Mouse (Mus musculus): ENCODE data around the gene BC030499. TPM values are rescaled to one million over a fixed set of nuclear protein-coding genes. Genes with fewer than 3 reads are reported as not detected.

BC030499 gene
- total and polyA plus RNA-seq, 3 experiments, result 0.73 to 1.1 TPM; not detected in 1

DNA sequence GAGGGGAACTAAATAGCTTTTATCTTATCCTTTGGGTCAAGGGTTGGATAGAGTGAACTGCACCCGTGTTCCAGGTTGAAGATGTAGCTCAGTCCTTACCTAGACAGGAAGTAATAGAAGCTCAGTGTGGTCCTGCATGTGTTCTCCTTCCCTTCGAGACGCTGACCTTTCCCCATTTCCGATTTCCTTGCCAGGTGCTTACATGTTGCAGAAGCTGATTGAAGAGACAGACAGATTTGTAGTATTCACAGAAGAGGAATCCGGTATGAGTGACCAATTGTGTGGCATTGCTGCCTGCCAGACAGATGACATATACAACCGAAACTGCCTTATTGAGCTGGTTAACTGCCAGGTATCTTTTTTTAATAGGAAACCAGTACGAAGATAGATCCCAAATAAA lies 11.8 kb upstream of the BC030499 start:
- no peak for DNase-seq (ENCODE audit: low read depth, low spot score)
- Histone ChIP-seq H3K27ac (ENCODE audit: control insufficient read depth, low read depth, low read length) (no peak overlapping the region), H3K27me3 (ENCODE audit: control insufficient read depth in 1 of 2, insufficient read depth in 2 of 2, low read length in 2 of 2) (no peaks in the 10 kb centered on the region), H3K4me3 (ENCODE audit: control insufficient read depth in 1 of 2, insufficient read depth in 1 of 2, low read depth in 2 of 2, low read length in 2 of 2) (no peak overlapping the region), H3K79me2 (ENCODE audit: control insufficient read depth, insufficient read depth, low read length, poor library complexity) (no peaks in the 10 kb centered on the region), H3K9ac (ENCODE audit: control insufficient read depth, low read depth, low read length, poor library complexity, severe bottlenecking) (no peak overlapping the region), H3K9me3 (replicated peaks; ENCODE audit: insufficient read depth, low read length) (no peaks in the 10 kb centered on the region), H3K4me1 (ENCODE audit: control insufficient read depth in 1 of 2, insufficient read depth in 2 of 2, low read length in 2 of 2) (0 out of 4 replicates have a peak, but pooled peaks cover 0 to 2% of the 10 kb centered on the region in 2 experiments), H3K36me3 (ENCODE audit: control insufficient read depth in 1 of 2, insufficient read depth in 2 of 2, low read length in 2 of 2) (peaks cover 0 to 43% of the 10 kb centered on the region in 2 experiments; a peak in 2 of 4 replicates)
- TF ChIP-seq JUND (IDR thresholded peaks at IDR 0.05; ENCODE audit: low read depth, low read length), result no peak
- TF ChIP-seq POLR2AphosphoS5 (IDR thresholded peaks at IDR 0.05; ENCODE audit: borderline replicate concordance, low read depth, low read length), result no peak
- no peak for TF ChIP-seq CHD2 (IDR thresholded peaks at IDR 0.05; ENCODE audit: low read length)
- TF ChIP-seq USF1 (IDR thresholded peaks at IDR 0.05; ENCODE audit: low read depth, low read length), result no peak
- TF ChIP-seq RAD21 (IDR thresholded peaks at IDR 0.05; ENCODE audit: low read depth, low read length), result no peak
- TF ChIP-seq TCF12 (IDR thresholded peaks at IDR 0.05; ENCODE audit: low read depth, low read length), result no peak
- TF ChIP-seq KAT2A (conservative IDR thresholded peaks at IDR 0.05; ENCODE audit: low read depth, low read length), result no peak
- TF ChIP-seq HCFC1 (IDR thresholded peaks at IDR 0.05; ENCODE audit: low read depth, low read length), result no peak
- no peak for TF ChIP-seq MAX (IDR thresholded peaks at IDR 0.05; ENCODE audit: low read length)

DNA sequence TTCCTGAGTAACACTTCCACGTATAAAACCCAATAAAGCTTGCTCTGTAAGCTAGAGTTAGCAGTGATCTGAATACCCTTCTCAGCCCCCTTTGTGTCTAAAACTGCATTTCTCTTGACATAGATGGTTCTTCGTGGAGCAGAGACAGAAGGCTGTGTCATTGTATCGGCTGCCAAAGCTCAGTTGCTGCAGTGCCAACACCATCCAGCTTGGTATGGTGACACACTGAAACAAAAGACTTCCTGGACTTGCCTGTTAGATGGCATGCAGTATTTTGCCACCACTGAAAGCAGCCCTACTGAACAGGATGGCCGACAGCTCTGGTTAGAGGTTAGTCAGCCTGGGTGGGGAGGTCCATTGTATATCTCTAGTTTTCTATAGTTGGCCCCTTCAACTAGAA lies 11.1 kb upstream of the BC030499 start:
- no peak for TF ChIP-seq POLR2A (IDR thresholded peaks at IDR 0.05; ENCODE audit: control insufficient read depth in 1 of 2, insufficient read depth in 1 of 2, low read depth in 1 of 2, low read length in 2 of 2, poor library complexity in 1 of 2)
- TF ChIP-seq NELFE (IDR thresholded peaks at IDR 0.05; ENCODE audit: low read depth, low read length), result no peak
- TF ChIP-seq POLR2AphosphoS5 (IDR thresholded peaks at IDR 0.05; ENCODE audit: borderline replicate concordance, low read depth, low read length), result no peak
- TF ChIP-seq MAFK (IDR thresholded peaks at IDR 0.05; ENCODE audit: borderline replicate concordance, low read depth, low read length), result no peak
- TF ChIP-seq JUND (IDR thresholded peaks at IDR 0.05; ENCODE audit: low read depth, low read length), result no peak
- Histone ChIP-seq H3K79me2 (ENCODE audit: control insufficient read depth, insufficient read depth, low read length, poor library complexity) (no peaks in the 10 kb centered on the region), H3K27ac (ENCODE audit: control insufficient read depth, low read depth, low read length) (no peak overlapping the region), H3K9me3 (replicated peaks; ENCODE audit: insufficient read depth, low read length) (no peaks in the 10 kb centered on the region), H3K4me1 (ENCODE audit: control insufficient read depth in 1 of 2, insufficient read depth in 2 of 2, low read length in 2 of 2) (0 out of 4 replicates have a peak, but pooled peaks cover 0 to 2% of the 10 kb centered on the region in 2 experiments), H3K9ac (ENCODE audit: control insufficient read depth, low read depth, low read length, poor library complexity, severe bottlenecking) (no peak overlapping the region), H3K27me3 (ENCODE audit: control insufficient read depth in 1 of 2, insufficient read depth in 2 of 2, low read length in 2 of 2) (no peaks in the 10 kb centered on the region), H3K4me3 (ENCODE audit: control insufficient read depth in 1 of 2, insufficient read depth in 1 of 2, low read depth in 2 of 2, low read length in 2 of 2) (no peak overlapping the region), H3K36me3 (ENCODE audit: control insufficient read depth in 1 of 2, insufficient read depth in 2 of 2, low read length in 2 of 2) (peaks cover 0 to 46% of the 10 kb centered on the region in 2 experiments; a peak in 2 of 4 replicates)
- DNase-seq (ENCODE audit: low read depth, low spot score), result no peak

DNA sequence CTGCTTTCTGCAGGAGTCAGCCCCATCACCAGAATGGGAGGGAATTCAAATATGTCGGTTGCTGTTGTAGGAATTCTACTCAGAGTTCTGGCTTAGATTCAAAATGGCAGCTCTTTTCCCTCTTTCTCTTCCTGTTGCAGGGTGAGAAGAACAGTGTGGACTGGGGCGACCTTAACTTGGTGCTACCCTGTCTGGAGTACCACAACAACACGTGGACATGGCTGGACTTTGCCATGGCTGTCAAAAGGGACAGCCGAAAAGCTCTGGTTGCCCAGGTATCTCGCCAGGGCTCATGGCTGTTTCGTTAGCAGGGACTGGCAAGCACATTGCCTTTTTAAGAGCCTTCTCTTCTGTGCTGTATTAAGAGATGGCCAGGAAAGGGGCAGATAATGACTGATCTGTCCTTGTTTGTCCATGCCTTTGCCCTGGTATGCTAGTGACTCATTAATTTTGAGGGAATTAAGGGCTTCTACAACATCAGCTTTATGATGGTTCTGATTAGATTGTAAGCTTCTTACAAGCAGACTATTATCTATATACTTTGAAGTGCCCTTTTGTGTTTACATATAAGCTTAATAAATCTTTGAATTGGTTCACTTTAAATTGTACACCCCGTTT lies 1.4 kb upstream of the BC030499 start:
- no peaks in the 10 kb centered on the region for H3K9me3 ChIP-seq (replicated peaks; ENCODE audit: insufficient read depth, low read length)
- no peaks in the 10 kb centered on the region for H3K4me1 ChIP-seq (ENCODE audit: control insufficient read depth in 1 of 2, insufficient read depth in 2 of 2, low read length in 2 of 2)
- DNase-seq (ENCODE audit: low read depth, low spot score), result no peak
- H3K9ac ChIP-seq (ENCODE audit: control insufficient read depth, low read depth, low read length, poor library complexity, severe bottlenecking), result no peak overlapping the region
- H3K79me2 ChIP-seq (ENCODE audit: control insufficient read depth, insufficient read depth, low read length, poor library complexity), result no peaks in the 10 kb centered on the region
- H3K27ac ChIP-seq (ENCODE audit: control insufficient read depth, low read depth, low read length), result no peak overlapping the region
- no peaks in the 10 kb centered on the region for H3K27me3 ChIP-seq (ENCODE audit: control insufficient read depth in 1 of 2, insufficient read depth in 2 of 2, low read length in 2 of 2)
- H3K4me3 ChIP-seq (ENCODE audit: control insufficient read depth in 1 of 2, insufficient read depth in 1 of 2, low read depth in 2 of 2, low read length in 2 of 2), result no peak overlapping the region
- H3K36me3 ChIP-seq (ENCODE audit: control insufficient read depth in 1 of 2, insufficient read depth in 2 of 2, low read length in 2 of 2), result peaks cover 0 to 23% of the 10 kb centered on the region in 2 experiments; a peak in 2 of 4 replicates
- TF ChIP-seq CHD1 (IDR thresholded peaks at IDR 0.05; ENCODE audit: low read depth, low read length), result no peak
- TF ChIP-seq GABPA (IDR thresholded peaks at IDR 0.05; ENCODE audit: low read depth, low read length), result no peak
- no peak for TF ChIP-seq GATA1 (IDR thresholded peaks at IDR 0.05; ENCODE audit: low read depth, low read length)
- TF ChIP-seq MYC (IDR thresholded peaks at IDR 0.05; ENCODE audit: low read depth, low read length), result no peak
- no peak for TF ChIP-seq TCF12 (IDR thresholded peaks at IDR 0.05; ENCODE audit: low read depth, low read length)
- TF ChIP-seq TAL1 (IDR thresholded peaks at IDR 0.05; ENCODE audit: low read length), result no peak
- TF ChIP-seq MYB (IDR thresholded peaks at IDR 0.05; ENCODE audit: low read depth, low read length), result no peak
- no peak for TF ChIP-seq NELFE (IDR thresholded peaks at IDR 0.05; ENCODE audit: low read depth, low read length)
- TF ChIP-seq JUND (IDR thresholded peaks at IDR 0.05; ENCODE audit: low read depth, low read length), result no peak
- TF ChIP-seq SIN3A (IDR thresholded peaks at IDR 0.05; ENCODE audit: low read length), result no peak
- TF ChIP-seq MEF2A (IDR thresholded peaks at IDR 0.05; ENCODE audit: extremely low read depth, insufficient replicate concordance, low read depth, low read length, poor library complexity, severe bottlenecking), result no peak
- no peak for TF ChIP-seq ZMIZ1 (IDR thresholded peaks at IDR 0.05; ENCODE audit: low read depth, low read length)
- TF ChIP-seq POLR2A (IDR thresholded peaks at IDR 0.05; ENCODE audit: control insufficient read depth in 1 of 2, insufficient read depth in 1 of 2, low read depth in 1 of 2, low read length in 2 of 2, poor library complexity in 1 of 2), result no peak
- TF ChIP-seq TBP (IDR thresholded peaks at IDR 0.05; ENCODE audit: low read depth, low read length), result no peak
- TF ChIP-seq ZKSCAN1 (IDR thresholded peaks at IDR 0.05; ENCODE audit: low read depth, low read length), result no peak
- TF ChIP-seq CTCF (IDR thresholded peaks at IDR 0.05 in 2 of 3, conservative IDR thresholded peaks at IDR 0.05 in 1 of 3; ENCODE audit: control insufficient read depth in 1 of 3, insufficient read depth in 1 of 3, low read depth in 2 of 3, low read length in 3 of 3, poor library complexity in 1 of 3, severe bottlenecking in 1 of 3), result no peak
- TF ChIP-seq SMC3 (IDR thresholded peaks at IDR 0.05; ENCODE audit: low read depth, low read length), result no peak
- TF ChIP-seq USF1 (IDR thresholded peaks at IDR 0.05; ENCODE audit: low read depth, low read length), result no peak
